Mouse (Mus musculus): ENCODE data around the gene Insyn1. TPM values are rescaled to one million over a fixed set of nuclear protein-coding genes. Genes with fewer than 3 reads are reported as not detected.

Gene Insyn1
- polyA plus RNA-seq, 1 experiment from 2014 or later: 1.1 TPM

- Histone ChIP-seq H3K27me3 (replicated peaks) (no peaks in the 10 kb centered on the region), H3K9me3 (no peaks in the 10 kb centered on the region), H3K4me1 (peaks cover 24% of the 10 kb centered on the region), H3K4me3 (no peak overlapping the region), H3K4me2 (no peak overlapping the region), H3K36me3 (peaks cover 46% of the 10 kb centered on the region), H3K9ac (no peak overlapping the region), H3K27ac (replicated peaks) (no peak overlapping the region)
- 64% methylated on average over 3 of the region's 3 CpGs for whole genome bisulfite sequencing
- no peak for ATAC-seq (ENCODE audit: extremely low read depth, insufficient number of reproducible peaks, low FRiP score, low TSS enrichment)
Observed at GRCm38 (mm10) chr9:58537774-58538173, 49.4 kb downstream of the Insyn1 start.

- no peak overlapping the region for H3K4me3 ChIP-seq
- H3K27me3 ChIP-seq (replicated peaks): no peaks in the 10 kb centered on the region
- no peak overlapping the region for H3K4me2 ChIP-seq
- H3K9me3 ChIP-seq: no peaks in the 10 kb centered on the region
- no peak overlapping the region for H3K27ac ChIP-seq (replicated peaks)
- 49% methylated on average over 5 of the region's 5 CpGs for WGBS
- H3K9ac ChIP-seq: no peak overlapping the region
- peaks cover 26% of the 10 kb centered on the region for H3K4me1 ChIP-seq
- peaks cover 32% of the 10 kb centered on the region for H3K36me3 ChIP-seq
- no peak for ATAC-seq (ENCODE audit: extremely low read depth, insufficient number of reproducible peaks, low FRiP score, low TSS enrichment)
Observed at GRCm38 (mm10) chr9:58539886-58540285, 51.5 kb downstream of the Insyn1 start.

GRCm38 (mm10) chr9:58541895-58542338 lies 53.5 kb downstream of the Insyn1 start:
- Histone ChIP-seq H3K4me1 (peaks cover 35% of the 10 kb centered on the region), H3K36me3 (peaks cover 22% of the 10 kb centered on the region), H3K4me2 (no peak overlapping the region), H3K27ac (replicated peaks) (peak overlapping the region; percentile 71), H3K9ac (peak overlapping the region; percentile 59), H3K27me3 (replicated peaks) (no peaks in the 10 kb centered on the region), H3K9me3 (no peaks in the 10 kb centered on the region), H3K4me3 (no peak overlapping the region)
- WGBS: 33% methylated on average over 6 of the region's 6 CpGs
- no peak for ATAC-seq (ENCODE audit: extremely low read depth, insufficient number of reproducible peaks, low FRiP score, low TSS enrichment)

- Histone ChIP-seq H3K36me3 (peaks cover 3% of the 10 kb centered on the region; the same call in 1 of the 2 replicates), H3K4me1 (peaks cover 44% of the 10 kb centered on the region), H3K9ac (peak overlapping the region; percentile 61; the same call in 1 of the 2 replicates), H3K9me3 (no peaks in the 10 kb centered on the region), H3K27me3 (replicated peaks) (no peaks in the 10 kb centered on the region), H3K27ac (replicated peaks) (0 out of 2 replicates have a peak overlapping the region, but pooled peaks have one; percentile 24), H3K4me2 (peak overlapping the region; percentile 60), H3K4me3 (peak overlapping the region; percentile 36)
- no peak for ATAC-seq (ENCODE audit: extremely low read depth, insufficient number of reproducible peaks, low FRiP score, low TSS enrichment)
- 32% methylated on average over 4 of the region's 4 CpGs for WGBS
Observed at GRCm38 (mm10) chr9:58544879-58545324, 56.5 kb downstream of the Insyn1 start.

GRCm38 (mm10) chr9:58545428-58545827 lies 57.0 kb downstream of the Insyn1 start:
- peak overlapping the region; percentile 60 for H3K4me2 ChIP-seq
- H3K4me1 ChIP-seq: peaks cover 44% of the 10 kb centered on the region
- WGBS: 54% methylated on average over 6 of the region's 6 CpGs
- H3K27me3 ChIP-seq (replicated peaks): no peaks in the 10 kb centered on the region
- no peak overlapping the region for H3K4me3 ChIP-seq
- peak overlapping the region; percentile 61; the same call in 1 of the 2 replicates for H3K9ac ChIP-seq
- H3K9me3 ChIP-seq: no peaks in the 10 kb centered on the region
- H3K27ac ChIP-seq (replicated peaks): 0 out of 2 replicates have a peak overlapping the region, but pooled peaks have one; percentile 24
- ATAC-seq (ENCODE audit: extremely low read depth, insufficient number of reproducible peaks, low FRiP score, low TSS enrichment): no peak
- H3K36me3 ChIP-seq: no peaks in the 10 kb centered on the region; the same call in 1 of the 2 replicates

- Histone ChIP-seq H3K4me2 (no peak overlapping the region), H3K4me1 (peaks cover 34% of the 10 kb centered on the region), H3K9me3 (no peaks in the 10 kb centered on the region), H3K9ac (no peak overlapping the region), H3K27ac (replicated peaks) (no peak overlapping the region), H3K36me3 (no peaks in the 10 kb centered on the region), H3K27me3 (replicated peaks) (no peaks in the 10 kb centered on the region), H3K4me3 (no peak overlapping the region)
- 76% methylated on average over 11 of the region's 11 CpGs for WGBS
- no peak for ATAC-seq (ENCODE audit: extremely low read depth, insufficient number of reproducible peaks, low FRiP score, low TSS enrichment)
Observed at GRCm38 (mm10) chr9:58546630-58547360, 58.4 kb downstream of the Insyn1 start.

GRCm38 (mm10) chr9:58548897-58549296 lies 60.5 kb downstream of the Insyn1 start:
- Histone ChIP-seq H3K9me3 (no peaks in the 10 kb centered on the region), H3K4me1 (peaks cover 44% of the 10 kb centered on the region), H3K27ac (replicated peaks) (no peak overlapping the region), H3K4me3 (no peak overlapping the region), H3K4me2 (no peak overlapping the region), H3K36me3 (no peaks in the 10 kb centered on the region), H3K27me3 (replicated peaks) (no peaks in the 10 kb centered on the region), H3K9ac (no peak overlapping the region)
- WGBS: 46% methylated on average over 4 of the region's 4 CpGs
- no peak for ATAC-seq (ENCODE audit: extremely low read depth, insufficient number of reproducible peaks, low FRiP score, low TSS enrichment)

Other genes with a start within 250 kb of the Insyn1 start
- gene Pml, start 238.8 kb upstream of the Insyn1 start, polyA plus RNA-seq (2015; fragmentation: Nextera tagmentation; extraction: Ambion mirVana): 11.9 and 12.9 TPM in 2 replicates
- gene Stoml1, start 235.4 kb upstream of the Insyn1 start, polyA plus RNA-seq (2015; fragmentation: Nextera tagmentation; extraction: Ambion mirVana): 25.0 and 25.6 TPM in 2 replicates
- 51.5 TPM in 2 replicates for gene Loxl1, start 175.4 kb upstream of the Insyn1 start, polyA plus RNA-seq (2015; fragmentation: Nextera tagmentation; extraction: Ambion mirVana)
- not detected in 2 replicates for gene Tbc1d21, start 118.1 kb upstream of the Insyn1 start, polyA plus RNA-seq (2015; fragmentation: Nextera tagmentation; extraction: Ambion mirVana)
- 32.1 and 34.1 TPM in 2 replicates for gene Cd276, start 66.8 kb downstream of the Insyn1 start, polyA plus RNA-seq (2015; fragmentation: Nextera tagmentation; extraction: Ambion mirVana)
- gene Nptn, start 93.6 kb downstream of the Insyn1 start, polyA plus RNA-seq (2015; fragmentation: Nextera tagmentation; extraction: Ambion mirVana): 119 and 124 TPM in 2 replicates